Mouse (Mus musculus) heart, embryonic 11.5 days (tissue): ENCODE data around the gene Ankrd34b. TPM values are rescaled to one million over a fixed set of nuclear protein-coding genes. Genes with fewer than 3 reads are reported as not detected.

ENCODE experiments used
- ATAC-seq: fragments of 200-750 bp; cut with Nextera tagmentation; replicated peaks from 2 replicates; pipeline ENCODE4 v1.8.0; 2017; ENCODE audit warnings: moderate library complexity; ENCODE audit not compliant: insufficient number of reproducible peaks, low FRiP score, low TSS enrichment
- H3K27ac ChIP-seq: fragments of 300-500 bp; sonication (generic); 2 replicates; pipeline ENCODE4 v1.5.1; 2014; ENCODE audit warnings: mild to moderate bottlenecking, low read depth, low read length
- H3K27me3 ChIP-seq: fragments of 300-500 bp; sonication (generic); 2 replicates; pipeline ENCODE4 v1.6.1; 2014; ENCODE audit warnings: mild to moderate bottlenecking, low read length, mixed read lengths; ENCODE audit not compliant: control insufficient read depth, insufficient read depth
- H3K36me3 ChIP-seq: fragments of 300-500 bp; sonication (generic); 2 replicates; pipeline ENCODE4 v1.6.1; 2014; ENCODE audit warnings: mild to moderate bottlenecking, low read length, moderate library complexity, mixed read lengths; ENCODE audit not compliant: control insufficient read depth, insufficient read depth
- H3K4me1 ChIP-seq: fragments of 300-500 bp; sonication (generic); 2 replicates; pipeline ENCODE4 v1.6.1; 2014; ENCODE audit warnings: low read length; ENCODE audit not compliant: control insufficient read depth, insufficient read depth
- H3K4me2 ChIP-seq: fragments of 300-500 bp; sonication (generic); 2 replicates; pipeline ENCODE4 v1.6.1; 2014; ENCODE audit warnings: mild to moderate bottlenecking, moderate library complexity
- H3K4me3 ChIP-seq: fragments of 300-500 bp; sonication (generic); 2 replicates; pipeline ENCODE4 v1.5.1; 2014; ENCODE audit warnings: low read depth, low read length
- H3K9ac ChIP-seq: fragments of 300-500 bp; sonication (generic); 2 replicates; pipeline ENCODE4 v1.6.1; 2014; ENCODE audit warnings: mild to moderate bottlenecking, low read depth, low read length, moderate library complexity
- H3K9me3 ChIP-seq: fragments of 300-500 bp; sonication (generic); replicated peaks from 2 replicates; pipeline ENCODE4 v1.6.1; 2016; ENCODE audit warnings: low read length; ENCODE audit not compliant: control insufficient read depth
- WGBS: fragments of 180-500 bp; shearing (Covaris S2); extraction: QIAGEN DNeasy Blood & Tissue Kit; methylation state at CpG from one replicate; pipeline ENCODE4 v1.1.7; 2014; ENCODE audit not compliant: insufficient replicate concordance; 5-methylcytosine and 5-hydroxymethylcytosine counted together
- polyA plus RNA-seq: library from polyadenylated mRNA; unstranded; fragments of >200 nt; fragmentation: Nextera tagmentation; extraction: Ambion mirVana; gene quantifications from 2 replicates; pipeline ENCODE4 v1.2.1, GENCODE M21; 2014

Gene Ankrd34b
- polyA plus RNA-seq: 0.06 TPM in 1 of 2 replicates, not detected in the other

DNA sequence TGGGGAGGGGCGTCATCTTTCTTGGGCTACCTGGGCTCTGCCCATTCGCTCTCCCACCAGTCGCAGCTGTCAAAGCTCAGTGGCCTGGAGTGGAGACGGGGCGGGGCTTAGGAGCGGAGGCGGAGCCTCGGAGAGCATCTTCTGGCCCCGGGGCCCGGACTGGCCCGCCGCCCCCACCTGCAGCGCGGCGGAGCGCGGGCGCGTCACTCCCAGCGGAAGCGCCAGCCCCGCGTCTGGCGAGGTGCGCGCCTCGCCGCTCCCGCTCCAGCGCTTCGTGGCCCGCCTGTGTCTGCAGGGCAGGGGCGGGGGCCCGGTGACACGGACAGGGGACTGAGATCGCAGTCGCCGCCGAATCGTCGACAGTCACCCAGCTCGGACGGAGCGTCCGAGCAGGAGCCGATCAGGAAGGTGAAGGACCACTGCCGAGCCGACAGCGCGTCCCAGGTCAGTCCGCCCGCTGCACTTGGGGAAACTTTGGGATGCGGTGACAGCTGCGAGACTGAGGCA, at the start of gene Ankrd34b:
Ankrd34b (plus strand) TSS at position 139 of the 507 bp plus-strand sequence.
- Histone ChIP-seq H3K9me3 (no peaks in the 10 kb centered on the region), H3K4me2 (peak within 1 kb of the TSS; percentile 99), H3K4me1 (no peaks in the 10 kb centered on the region; the same call in 1 of the 2 replicates), H3K4me3 (peak within 1 kb of the TSS; percentile 64), H3K9ac (peak within 1 kb of the TSS; percentile 54; the same call in 1 of the 2 replicates), H3K27ac (no peak within 1 kb of the TSS), H3K36me3 (no peaks in the 10 kb centered on the region), H3K27me3 (peaks cover 61% of the 10 kb centered on the region)
- WGBS: under 1% methylated on average over 54 of the region's 54 CpGs
- peak; percentile 39; the same call in 1 of the 2 replicates for ATAC-seq

DNA sequence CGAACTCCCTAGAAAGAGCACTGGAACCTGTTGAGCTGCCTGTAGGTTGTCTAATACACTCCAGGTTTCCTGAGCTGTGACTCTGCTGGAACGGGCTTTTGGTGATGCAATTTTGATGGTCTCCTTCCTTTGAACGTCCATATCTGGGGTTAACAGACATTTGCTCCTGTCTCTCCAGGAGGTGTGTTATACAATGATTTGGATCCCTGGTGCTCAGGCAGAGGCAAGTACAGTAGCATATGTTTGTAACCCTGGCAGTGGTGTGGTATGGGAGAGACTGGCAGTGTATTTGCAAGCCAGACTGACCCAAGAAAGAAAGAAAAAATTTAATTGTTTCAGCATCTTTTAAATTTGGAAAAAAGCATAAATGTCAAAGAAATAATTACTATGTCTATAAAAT, 38.3 kb upstream of the Ankrd34b start:
- no peaks in the 10 kb centered on the region for H3K9me3 ChIP-seq
- H3K36me3 ChIP-seq: no peaks in the 10 kb centered on the region
- H3K4me2 ChIP-seq: no peak overlapping the region
- H3K27me3 ChIP-seq: no peaks in the 10 kb centered on the region
- H3K4me1 ChIP-seq: no peaks in the 10 kb centered on the region
- H3K9ac ChIP-seq: no peak overlapping the region
- H3K4me3 ChIP-seq: no peak overlapping the region
- no peak for ATAC-seq
- 65% methylated on average over 3 of the region's 3 CpGs for WGBS
- H3K27ac ChIP-seq: no peak overlapping the region

DNA sequence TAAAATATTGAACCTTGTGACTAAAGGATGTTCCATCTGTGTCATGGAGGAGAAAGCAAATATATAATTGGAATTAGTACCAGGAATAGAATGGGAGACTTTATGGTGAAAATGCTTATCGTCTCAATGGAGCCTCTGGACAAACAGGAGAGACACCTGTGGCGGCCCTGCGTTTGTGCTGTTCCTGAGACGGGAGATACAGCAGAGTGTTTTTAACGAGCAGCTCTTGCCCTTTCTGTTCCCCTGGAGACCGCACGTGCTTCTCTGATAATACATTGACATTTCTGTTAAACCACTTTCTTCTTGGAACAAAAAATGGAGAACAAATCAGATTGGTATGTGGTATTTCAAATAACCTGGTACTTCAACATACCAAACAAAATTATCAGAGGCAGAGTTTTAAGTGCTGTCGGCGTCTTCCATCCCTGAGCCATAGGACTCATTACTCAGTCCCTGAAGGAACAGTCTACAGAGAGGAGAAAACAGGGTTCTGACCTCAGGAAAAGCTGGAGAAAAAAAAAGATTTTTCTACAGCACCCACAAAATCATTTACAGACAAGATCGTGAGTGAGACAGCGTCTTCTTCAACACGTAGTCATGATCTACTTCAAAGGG, 32.5 kb upstream of the Ankrd34b start:
- H3K27me3 ChIP-seq: no peaks in the 10 kb centered on the region
- H3K36me3 ChIP-seq: no peaks in the 10 kb centered on the region
- ATAC-seq: no peak
- no peak overlapping the region for H3K9ac ChIP-seq
- H3K27ac ChIP-seq: no peak overlapping the region
- no peak overlapping the region for H3K4me3 ChIP-seq
- no peak overlapping the region for H3K4me2 ChIP-seq
- 74% methylated on average over 12 of the region's 12 CpGs for WGBS
- H3K9me3 ChIP-seq: no peaks in the 10 kb centered on the region
- H3K4me1 ChIP-seq: no peaks in the 10 kb centered on the region

DNA sequence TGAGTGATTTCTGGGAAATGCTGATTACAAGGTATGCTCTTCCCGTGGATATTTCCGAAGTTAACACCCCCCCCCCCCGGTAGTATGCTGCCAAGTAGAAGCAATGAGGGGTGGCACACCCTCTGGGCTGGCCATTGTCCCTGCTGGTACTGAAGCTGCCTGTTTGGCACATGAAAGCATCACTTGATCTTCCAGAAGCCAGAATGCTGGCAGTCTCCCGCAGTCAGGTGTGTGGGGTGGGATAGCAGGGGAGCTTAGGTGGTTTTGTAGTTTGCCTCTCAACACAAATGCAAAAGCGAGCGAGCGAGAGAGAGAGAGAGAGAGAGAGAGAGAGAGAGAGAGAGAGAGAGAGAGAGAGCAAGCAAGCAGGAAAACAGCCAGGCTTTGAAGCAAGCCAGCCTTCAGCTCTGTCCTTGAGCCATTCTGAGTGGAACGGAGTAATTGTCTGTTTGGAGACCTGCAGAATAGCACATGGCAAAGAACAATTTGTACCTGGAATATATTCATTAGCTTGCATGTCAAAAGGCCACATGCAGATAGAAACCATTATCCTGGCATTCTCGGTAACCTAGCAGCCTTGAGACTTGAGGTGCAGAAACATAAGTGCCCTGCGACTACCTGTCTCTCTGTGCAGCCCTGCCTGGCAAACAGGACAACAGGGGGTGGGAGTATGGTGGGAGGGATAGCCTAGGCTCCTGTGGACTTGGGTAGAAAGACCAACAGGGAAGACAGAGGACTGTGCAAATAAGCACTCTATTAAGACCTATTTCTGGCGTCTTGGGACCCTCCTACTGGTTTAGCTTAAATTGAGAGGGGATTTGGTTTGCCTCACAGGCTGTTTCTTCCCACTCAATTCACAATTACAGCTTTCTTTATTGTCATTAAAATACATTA, 27.0 kb upstream of the Ankrd34b start:
- no peak overlapping the region for H3K27ac ChIP-seq
- H3K9ac ChIP-seq: no peak overlapping the region
- H3K4me1 ChIP-seq: no peaks in the 10 kb centered on the region
- no peaks in the 10 kb centered on the region for H3K27me3 ChIP-seq
- no peaks in the 10 kb centered on the region for H3K36me3 ChIP-seq
- H3K4me2 ChIP-seq: no peak overlapping the region
- 69% methylated on average over 11 of the region's 11 CpGs for WGBS
- ATAC-seq: no peak
- no peak overlapping the region for H3K4me3 ChIP-seq
- no peaks in the 10 kb centered on the region for H3K9me3 ChIP-seq

DNA sequence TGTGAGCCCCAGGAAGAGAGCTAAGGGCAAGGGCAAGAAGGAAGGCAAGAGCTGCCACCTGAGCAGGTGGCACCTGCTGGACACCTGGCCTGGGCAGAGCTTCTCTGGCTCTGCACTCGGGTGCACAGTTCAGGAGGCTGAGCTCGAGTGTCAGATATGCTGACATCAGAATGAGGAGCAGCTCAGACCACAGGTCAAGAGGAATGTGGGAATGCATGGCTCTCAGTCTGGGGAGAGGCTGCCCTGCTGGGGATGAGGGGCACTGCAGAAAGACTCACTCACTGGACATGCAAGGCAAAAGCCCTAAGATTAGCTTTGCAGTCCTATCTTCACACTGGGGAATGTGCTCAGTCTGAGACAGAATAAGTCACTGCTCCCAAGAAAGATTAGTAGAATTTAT, 23.6 kb upstream of the Ankrd34b start:
- H3K4me3 ChIP-seq: no peak overlapping the region
- no peak for ATAC-seq
- no peaks in the 10 kb centered on the region for H3K27me3 ChIP-seq
- H3K36me3 ChIP-seq: no peaks in the 10 kb centered on the region
- no peak overlapping the region for H3K27ac ChIP-seq
- no peak overlapping the region for H3K4me2 ChIP-seq
- H3K9me3 ChIP-seq: no peaks in the 10 kb centered on the region
- 23% methylated on average over 2 of the region's 2 CpGs for WGBS
- H3K4me1 ChIP-seq: no peaks in the 10 kb centered on the region
- no peak overlapping the region for H3K9ac ChIP-seq

DNA sequence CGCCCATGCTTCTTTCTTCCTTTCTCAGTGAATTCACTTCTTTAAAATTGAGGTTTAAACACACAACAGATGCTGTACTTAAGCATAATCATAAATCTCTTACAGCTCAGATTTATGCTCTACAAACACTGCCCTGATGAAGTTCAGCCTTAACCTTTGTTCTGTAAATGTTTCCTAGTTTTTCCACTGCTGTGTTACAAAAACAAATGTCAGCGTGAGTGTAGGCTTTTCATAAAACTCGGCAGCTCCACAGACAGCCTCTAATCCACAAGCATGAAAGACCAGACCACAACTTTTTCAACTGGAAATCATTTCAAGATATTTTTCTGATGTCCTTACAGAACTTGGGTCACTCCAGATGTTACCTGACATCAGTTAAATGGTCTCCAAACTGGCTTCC, 22.2 kb upstream of the Ankrd34b start:
- no peaks in the 10 kb centered on the region for H3K27me3 ChIP-seq
- no peak overlapping the region for H3K9ac ChIP-seq
- H3K36me3 ChIP-seq: no peaks in the 10 kb centered on the region
- no peak overlapping the region for H3K4me3 ChIP-seq
- H3K9me3 ChIP-seq: no peaks in the 10 kb centered on the region
- ATAC-seq: no peak
- WGBS: 76% methylated on average over 3 of the region's 3 CpGs
- no peak overlapping the region for H3K4me2 ChIP-seq
- H3K4me1 ChIP-seq: no peaks in the 10 kb centered on the region
- H3K27ac ChIP-seq: no peak overlapping the region

DNA sequence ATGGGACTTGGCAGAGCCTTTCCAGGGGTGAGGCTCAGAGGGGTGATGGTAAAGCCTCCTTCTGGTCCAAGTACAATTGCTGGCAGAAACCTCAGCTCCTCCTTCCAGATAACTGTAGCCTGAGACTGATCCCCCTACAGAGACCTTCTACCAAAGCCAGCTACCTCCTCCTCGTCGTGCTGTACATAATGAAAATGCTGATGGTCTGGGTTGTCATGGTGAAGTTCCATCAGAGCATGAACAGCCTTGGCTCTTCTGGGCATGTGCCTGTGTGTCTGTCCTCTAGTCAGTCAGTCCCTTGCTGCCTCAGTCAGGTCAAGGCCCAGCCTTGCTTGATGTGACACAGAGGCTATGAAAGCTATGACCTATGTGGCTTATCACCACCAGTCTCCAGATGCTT, 15.2 kb upstream of the Ankrd34b start:
- Histone ChIP-seq H3K9ac (no peak overlapping the region), H3K36me3 (no peaks in the 10 kb centered on the region), H3K4me3 (no peak overlapping the region), H3K9me3 (no peaks in the 10 kb centered on the region), H3K27me3 (no peaks in the 10 kb centered on the region), H3K4me1 (no peaks in the 10 kb centered on the region), H3K4me2 (no peak overlapping the region), H3K27ac (no peak overlapping the region)
- ATAC-seq: no peak
- 88% methylated on average over 2 of the region's 2 CpGs for WGBS

DNA sequence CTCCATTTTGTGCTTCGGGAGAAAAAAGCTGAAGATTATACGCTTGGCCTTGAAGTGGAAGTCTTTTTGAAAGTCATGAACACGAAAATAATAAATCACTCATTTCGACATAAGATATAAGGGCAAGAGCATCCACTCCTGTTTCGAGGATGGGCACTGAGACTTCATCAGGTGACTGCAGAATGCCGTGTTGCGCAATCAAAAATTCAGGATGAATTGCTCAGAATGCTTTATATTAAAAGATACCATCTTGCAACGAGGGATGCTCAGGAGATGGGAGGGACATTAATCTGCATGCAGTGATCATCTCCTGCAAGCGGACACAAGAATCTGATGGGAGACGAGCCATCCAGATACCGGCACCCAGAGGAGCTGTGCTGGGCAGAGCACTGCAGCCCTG, 6.1 kb upstream of the Ankrd34b start:
- Histone ChIP-seq H3K36me3 (no peaks in the 10 kb centered on the region), H3K27ac (no peak overlapping the region), H3K9ac (no peak overlapping the region), H3K4me2 (no peak overlapping the region), H3K27me3 (peaks cover 16% of the 10 kb centered on the region), H3K4me1 (no peaks in the 10 kb centered on the region), H3K4me3 (no peak overlapping the region), H3K9me3 (no peaks in the 10 kb centered on the region)
- 83% methylated on average over 11 of the region's 11 CpGs for WGBS
- ATAC-seq: no peak
